Mouse (Mus musculus) liver, embryonic 15.5 days (tissue): ENCODE measurements around the gene Fcf1. TPM values are rescaled to one million over a fixed set of nuclear protein-coding genes. Genes with fewer than 3 reads are reported as not detected.

Experiments
- ATAC-seq: fragments of 200-750 bp; cut with Nextera tagmentation; 2 replicates; pipeline ENCODE4 v1.8.0; 2017; ENCODE audit warnings: moderate number of reproducible peaks, mild to moderate bottlenecking, moderate library complexity; ENCODE audit not compliant: insufficient read depth
- H3K27ac ChIP-seq: fragments of 300-500 bp; sonication (generic); replicated peaks from 2 replicates; pipeline ENCODE4 v1.5.1; 2015; ENCODE audit warnings: mild to moderate bottlenecking, inconsistent platforms
- H3K27me3 ChIP-seq: fragments of 300-500 bp; sonication (generic); 2 replicates; pipeline ENCODE4 v1.6.1; 2015; ENCODE audit warnings: mild to moderate bottlenecking, inconsistent platforms
- H3K36me3 ChIP-seq: fragments of 300-500 bp; sonication (generic); replicated peaks from 2 replicates; pipeline ENCODE4 v1.6.1; 2015; ENCODE audit warnings: moderate library complexity, mild to moderate bottlenecking, inconsistent platforms
- H3K4me1 ChIP-seq: fragments of 300-500 bp; sonication (generic); replicated peaks from 2 replicates; pipeline ENCODE4 v1.6.1; 2015; ENCODE audit warnings: inconsistent platforms
- H3K4me2 ChIP-seq: fragments of 300-500 bp; sonication (generic); 2 replicates; pipeline ENCODE4 v1.6.1; 2015; ENCODE audit warnings: moderate library complexity, mild to moderate bottlenecking, inconsistent platforms
- H3K4me3 ChIP-seq: fragments of 300-500 bp; sonication (generic); replicated peaks from 2 replicates; pipeline ENCODE4 v1.5.1; 2015; ENCODE audit warnings: mild to moderate bottlenecking, inconsistent platforms
- H3K9ac ChIP-seq: fragments of 300-500 bp; sonication (generic); 2 replicates; pipeline ENCODE4 v1.6.1; 2015; ENCODE audit warnings: moderate library complexity, mild to moderate bottlenecking, inconsistent platforms
- H3K9me3 ChIP-seq: fragments of 300-500 bp; sonication (generic); replicated peaks from 2 replicates; pipeline ENCODE4 v1.6.1; 2016; ENCODE audit warnings: inconsistent platforms
- WGBS: fragments of 180-500 bp; shearing (Covaris S2); methylation state at CpG from one replicate; pipeline ENCODE4 v1.1.7; 2015; ENCODE audit warnings: mixed read lengths; ENCODE audit not compliant: insufficient replicate concordance; 5-methylcytosine and 5-hydroxymethylcytosine counted together
- polyA plus RNA-seq: library from polyadenylated mRNA; unstranded; fragments of >200 nt; fragmentation: Nextera tagmentation; extraction: Ambion mirVana; gene quantifications from 2 replicates; pipeline ENCODE4 v1.2.1, GENCODE M21; 2015

The Fcf1 gene
- polyA plus RNA-seq, 1 experiment from 2014 or later: 79.8 TPM

GRCm38 (mm10) chr12:84944150-84944812 is 26.4 kb upstream of the Fcf1 start:
- no peaks in the 10 kb centered on the region for H3K9me3 ChIP-seq
- no peak overlapping the region for H3K27ac ChIP-seq
- peaks cover 34% of the 10 kb centered on the region for H3K4me1 ChIP-seq
- no peak overlapping the region for H3K9ac ChIP-seq
- whole genome bisulfite sequencing: 26% methylated on average over 4 of the region's 4 CpGs
- H3K27me3 ChIP-seq: no peaks in the 10 kb centered on the region
- H3K36me3 ChIP-seq: peaks cover 89% of the 10 kb centered on the region
- no peak overlapping the region for H3K4me3 ChIP-seq
- ATAC-seq: peak; percentile 28; the same call in 1 of the 2 replicates
- no peak overlapping the region for H3K4me2 ChIP-seq

GRCm38 (mm10) chr12:84944813-84945553 is 25.7 kb upstream of the Fcf1 start:
- Histone ChIP-seq H3K9ac (no peak overlapping the region), H3K9me3 (no peaks in the 10 kb centered on the region), H3K27ac (no peak overlapping the region), H3K4me3 (no peak overlapping the region), H3K27me3 (no peaks in the 10 kb centered on the region), H3K36me3 (peaks cover 89% of the 10 kb centered on the region), H3K4me1 (peaks cover 34% of the 10 kb centered on the region), H3K4me2 (no peak overlapping the region)
- WGBS: 65% methylated on average over 9 of the region's 9 CpGs
- no peak for ATAC-seq

GRCm38 (mm10) chr12:84947894-84948583 is 22.7 kb upstream of the Fcf1 start:
- no peaks in the 10 kb centered on the region for H3K27me3 ChIP-seq
- H3K9me3 ChIP-seq: no peaks in the 10 kb centered on the region
- 60% methylated on average over 2 of the region's 2 CpGs for WGBS
- H3K9ac ChIP-seq: no peak overlapping the region
- peaks cover 43% of the 10 kb centered on the region for H3K4me1 ChIP-seq
- no peak for ATAC-seq
- no peak overlapping the region for H3K4me3 ChIP-seq
- H3K36me3 ChIP-seq: peaks cover 74% of the 10 kb centered on the region
- no peak overlapping the region for H3K4me2 ChIP-seq
- H3K27ac ChIP-seq: no peak overlapping the region

- H3K27ac ChIP-seq: no peak overlapping the region
- H3K36me3 ChIP-seq: peaks cover 71% of the 10 kb centered on the region
- 80% methylated on average over 6 of the region's 6 CpGs for WGBS
Observed at GRCm38 (mm10) chr12:84948584-84949285, 22.0 kb upstream of the Fcf1 start.

GRCm38 (mm10) chr12:84950763-84951162 is 19.9 kb upstream of the Fcf1 start:
- no peak for ATAC-seq
- H3K9me3 ChIP-seq: no peaks in the 10 kb centered on the region
- H3K4me1 ChIP-seq: peaks cover 16% of the 10 kb centered on the region; the same call in 1 of the 2 replicates
- WGBS: 82% methylated on average over 6 of the region's 6 CpGs
- no peak overlapping the region for H3K4me3 ChIP-seq
- no peak overlapping the region for H3K4me2 ChIP-seq
- no peaks in the 10 kb centered on the region for H3K27me3 ChIP-seq
- peaks cover 63% of the 10 kb centered on the region for H3K36me3 ChIP-seq
- H3K9ac ChIP-seq: no peak overlapping the region
- H3K27ac ChIP-seq: no peak overlapping the region

More at GRCm38 (mm10) chr12:84948584-84949285, 22.0 kb upstream of the Fcf1 start:
- ATAC-seq: no peak
- no peaks in the 10 kb centered on the region for H3K9me3 ChIP-seq
- no peak overlapping the region for H3K9ac ChIP-seq
- peaks cover 36% of the 10 kb centered on the region for H3K4me1 ChIP-seq
- no peak overlapping the region for H3K4me2 ChIP-seq
- no peak overlapping the region for H3K4me3 ChIP-seq
- H3K27me3 ChIP-seq: no peaks in the 10 kb centered on the region

- Histone ChIP-seq H3K9me3 (no peaks in the 10 kb centered on the region), H3K27me3 (no peaks in the 10 kb centered on the region), H3K27ac (peak overlapping the region; percentile 14; the same call in 1 of the 2 replicates), H3K4me3 (no peak overlapping the region), H3K9ac (no peak overlapping the region), H3K36me3 (peaks cover 66% of the 10 kb centered on the region), H3K4me1 (peaks cover 16% of the 10 kb centered on the region; the same call in 1 of the 2 replicates), H3K4me2 (no peak overlapping the region)
- ATAC-seq: no peak
- WGBS: 70% methylated on average over 8 of the region's 8 CpGs
Observed at GRCm38 (mm10) chr12:84951531-84951930, 19.2 kb upstream of the Fcf1 start.

- H3K4me3 ChIP-seq: no peak overlapping the region
- no peaks in the 10 kb centered on the region for H3K9me3 ChIP-seq
- peaks cover 16% of the 10 kb centered on the region; the same call in 1 of the 2 replicates for H3K4me1 ChIP-seq
- no peak for ATAC-seq
- no peaks in the 10 kb centered on the region for H3K27me3 ChIP-seq
- peaks cover 60% of the 10 kb centered on the region for H3K36me3 ChIP-seq
- no peak overlapping the region for H3K4me2 ChIP-seq
- WGBS: 87% methylated on average over 1 of the region's 1 CpGs
- no peak overlapping the region for H3K9ac ChIP-seq
- H3K27ac ChIP-seq: peak overlapping the region; percentile 14; the same call in 1 of the 2 replicates
Observed at GRCm38 (mm10) chr12:84952351-84952750, 18.3 kb upstream of the Fcf1 start.

- no peaks in the 10 kb centered on the region for H3K9me3 ChIP-seq
- peaks cover 19% of the 10 kb centered on the region for H3K4me1 ChIP-seq
- no peak overlapping the region for H3K4me2 ChIP-seq
- ATAC-seq: no peak
- H3K27ac ChIP-seq: no peak overlapping the region
- no peak overlapping the region for H3K9ac ChIP-seq
- H3K4me3 ChIP-seq: no peak overlapping the region
- 84% methylated on average over 3 of the region's 3 CpGs for WGBS
- no peaks in the 10 kb centered on the region for H3K27me3 ChIP-seq
- peaks cover 41% of the 10 kb centered on the region for H3K36me3 ChIP-seq
Observed at GRCm38 (mm10) chr12:84956317-84956716, 14.4 kb upstream of the Fcf1 start.

GRCm38 (mm10) chr12:84958794-84959356 is 11.8 kb upstream of the Fcf1 start:
- Histone ChIP-seq H3K4me1 (peaks cover 34% of the 10 kb centered on the region), H3K4me2 (no peak overlapping the region), H3K27me3 (no peaks in the 10 kb centered on the region), H3K4me3 (no peak overlapping the region), H3K36me3 (peaks cover 45% of the 10 kb centered on the region), H3K9ac (no peak overlapping the region), H3K9me3 (no peaks in the 10 kb centered on the region), H3K27ac (no peak overlapping the region)
- 38% methylated on average over 1 of the region's 1 CpGs for WGBS
- ATAC-seq: no peak

GRCm38 (mm10) chr12:84962606-84963005 is 8.1 kb upstream of the Fcf1 start:
- Histone ChIP-seq H3K27ac (peak overlapping the region; percentile 90), H3K4me1 (peaks cover 56% of the 10 kb centered on the region)
- ATAC-seq: peak; percentile 98

More at GRCm38 (mm10) chr12:84962606-84963005, 8.1 kb upstream of the Fcf1 start:
- H3K9ac ChIP-seq: peak overlapping the region; percentile 34
- peak overlapping the region; percentile 56 for H3K4me2 ChIP-seq
- H3K9me3 ChIP-seq: no peaks in the 10 kb centered on the region
- peaks cover 40% of the 10 kb centered on the region for H3K36me3 ChIP-seq
- 17% methylated on average over 7 of the region's 7 CpGs for WGBS
- no peaks in the 10 kb centered on the region for H3K27me3 ChIP-seq
- H3K4me3 ChIP-seq: peak overlapping the region; percentile 17
